Mouse (Mus musculus) MEL (cell line): ENCODE measurements around the gene Arhgef3. TPM values are rescaled to one million over a fixed set of nuclear protein-coding genes. Genes with fewer than 3 reads are reported as not detected.

Source experiments
- DNase-seq: peaks from one replicate; pipeline ENCODE4 v3.0.0; 2011; ENCODE audit warnings: low read depth, low spot score
- H3K27ac ChIP-seq: 2 replicates; pipeline ENCODE4 v1.5.1; 2012; ENCODE audit warnings: low read depth, mild to moderate bottlenecking, control low read depth, low read length, moderate library complexity; ENCODE audit not compliant: control insufficient read depth
- H3K27me3 ChIP-seq, 2 experiments: fragments of 150-350 bp in 1 of 2; sonication (generic) in 1 of 2; 2 replicates each; pipeline ENCODE4 v1.6.1; 2012; ENCODE audit warnings: low read length in 2 of 2, mild to moderate bottlenecking in 2 of 2, improper control_type of control experiment in 1 of 2, moderate library complexity in 1 of 2; ENCODE audit not compliant: insufficient read depth in 2 of 2, control insufficient read depth in 1 of 2
- H3K36me3 ChIP-seq, 2 experiments: 2 replicates each; pipeline ENCODE4 v1.6.1; 2012 to 2014; ENCODE audit warnings: low read length in 2 of 2, improper control_type of control experiment in 1 of 2, inconsistent platforms in 1 of 2, mild to moderate bottlenecking in 1 of 2; ENCODE audit not compliant: insufficient read depth in 2 of 2, control insufficient read depth in 1 of 2
- H3K4me1 ChIP-seq, 2 experiments: fragments of 150-350 bp in 1 of 2; sonication (generic) in 1 of 2; 2 replicates each; pipeline ENCODE4 v1.6.1; 2012; ENCODE audit warnings: low read length in 2 of 2, improper control_type of control experiment in 1 of 2, mild to moderate bottlenecking in 1 of 2; ENCODE audit not compliant: insufficient read depth in 2 of 2, control insufficient read depth in 1 of 2
- H3K4me3 ChIP-seq, 2 experiments: fragments of 150-350 bp in 1 of 2; sonication (generic) in 1 of 2; 2 replicates each; pipeline ENCODE4 v1.5.1; 2012; ENCODE audit warnings: low read depth in 2 of 2, low read length in 2 of 2, mild to moderate bottlenecking in 2 of 2, moderate library complexity in 2 of 2, control low read depth in 1 of 2, improper control_type of control experiment in 1 of 2; ENCODE audit not compliant: control insufficient read depth in 1 of 2, insufficient read depth in 1 of 2
- H3K79me2 ChIP-seq: 2 replicates; pipeline ENCODE4 v1.6.1; 2012; ENCODE audit warnings: mild to moderate bottlenecking, low read length, moderate library complexity; ENCODE audit not compliant: control insufficient read depth, poor library complexity, insufficient read depth
- H3K9ac ChIP-seq: 2 replicates; pipeline ENCODE4 v1.6.1; 2012; ENCODE audit warnings: low read depth, mild to moderate bottlenecking, control low read depth, low read length, moderate library complexity; ENCODE audit not compliant: control insufficient read depth, poor library complexity, severe bottlenecking
- H3K9me3 ChIP-seq: fragments of 150-350 bp; sonication (generic); replicated peaks from 2 replicates; pipeline ENCODE4 v1.6.1; 2012; ENCODE audit warnings: mild to moderate bottlenecking, low read length, improper control_type of control experiment, moderate library complexity; ENCODE audit not compliant: insufficient read depth
- EP300 ChIP-seq, 2 experiments: IDR thresholded peaks; 2 replicates each; pipeline ENCODE4 v1.6.1; 2011; ENCODE audit warnings: improper control_type of control experiment in 2 of 2, low read length in 2 of 2, low read depth in 1 of 2, mild to moderate bottlenecking in 1 of 2
- ETS1 ChIP-seq: IDR thresholded peaks from 2 replicates; pipeline ENCODE4 v1.6.1; 2012; ENCODE audit warnings: low read depth, mild to moderate bottlenecking, inconsistent platforms, low read length, improper control_type of control experiment, moderate library complexity
- GATA1 ChIP-seq: IDR thresholded peaks from 2 replicates; pipeline ENCODE4 v1.6.1; 2011; ENCODE audit warnings: low read depth, low read length, improper control_type of control experiment
- MXI1 ChIP-seq: IDR thresholded peaks from 2 replicates; pipeline ENCODE4 v1.6.1; 2011; ENCODE audit warnings: mild to moderate bottlenecking, low read depth, low read length, improper control_type of control experiment
- MYC ChIP-seq: IDR thresholded peaks from 2 replicates; pipeline ENCODE4 v1.6.1; 2011; ENCODE audit warnings: low read depth, mild to moderate bottlenecking, low read length, improper control_type of control experiment, moderate library complexity
- NELFE ChIP-seq: IDR thresholded peaks from 2 replicates; pipeline ENCODE4 v1.6.1; 2011; ENCODE audit warnings: low read depth, low read length, improper control_type of control experiment
- NRF1 ChIP-seq: IDR thresholded peaks from 2 replicates; pipeline ENCODE4 v1.6.1; 2014; ENCODE audit warnings: low read depth, mild to moderate bottlenecking, inconsistent platforms, low read length, improper control_type of control experiment, moderate library complexity; ENCODE audit not compliant: poor library complexity, insufficient read depth, severe bottlenecking
- POLR2AphosphoS2 ChIP-seq: IDR thresholded peaks from 2 replicates; pipeline ENCODE4 v1.6.1; 2011; ENCODE audit warnings: low read length, improper control_type of control experiment
- RCOR1 ChIP-seq: IDR thresholded peaks from 2 replicates; pipeline ENCODE4 v1.6.1; 2012; ENCODE audit warnings: low read depth, mild to moderate bottlenecking, inconsistent platforms, low read length, improper control_type of control experiment
- SIN3A ChIP-seq: IDR thresholded peaks from 2 replicates; pipeline ENCODE4 v1.6.1; 2012; ENCODE audit warnings: low read length, improper control_type of control experiment, inconsistent platforms
- SMC3 ChIP-seq: IDR thresholded peaks from 2 replicates; pipeline ENCODE4 v1.6.1; 2011; ENCODE audit warnings: low read depth, low read length, improper control_type of control experiment
- TAL1 ChIP-seq: IDR thresholded peaks from 2 replicates; pipeline ENCODE4 v1.6.1; 2012; ENCODE audit warnings: mild to moderate bottlenecking, inconsistent platforms, low read length, moderate library complexity, mixed read lengths
- TCF12 ChIP-seq: IDR thresholded peaks from 2 replicates; pipeline ENCODE4 v1.6.1; 2014; ENCODE audit warnings: low read depth, mild to moderate bottlenecking, inconsistent platforms, low read length, improper control_type of control experiment, moderate library complexity
- ZKSCAN1 ChIP-seq: IDR thresholded peaks from 2 replicates; pipeline ENCODE4 v1.6.1; 2012; ENCODE audit warnings: low read depth, mild to moderate bottlenecking, inconsistent platforms, low read length, improper control_type of control experiment, moderate library complexity
- ZMIZ1 ChIP-seq: IDR thresholded peaks from 2 replicates; pipeline ENCODE4 v1.6.1; 2012; ENCODE audit warnings: low read depth, mild to moderate bottlenecking, inconsistent platforms, low read length, improper control_type of control experiment, moderate library complexity
- ZNF384 ChIP-seq: IDR thresholded peaks from 2 replicates; pipeline ENCODE4 v1.6.1; 2012; ENCODE audit warnings: low read depth, mild to moderate bottlenecking, inconsistent platforms, low read length, improper control_type of control experiment
- polyA plus RNA-seq, 2 experiments: library from polyadenylated mRNA; stranded (reverse) in 1 of 2; unstranded in 1 of 2; fragments of >175 nt in 1 of 2; fragments of >200 nt in 1 of 2; gene quantifications; 2 replicates each; pipeline versions ENCODE4 v1.2.1 to v1.2.4; 2012; ENCODE audit warnings: low replicate concordance in 2 of 2, low read depth in 1 of 2; ENCODE audit not compliant: insufficient read length in 2 of 2, insufficient read depth in 1 of 2, missing spikeins in 1 of 2
- total RNA-seq: library from RNA; depleted of rRNA; stranded (reverse); fragments of 300-350 nt; gene quantifications from 2 replicates; pipeline ENCODE4 v1.2.3, GENCODE M21; 2012

The Arhgef3 gene
- total and polyA plus RNA-seq, 3 experiments = 2.1 to 2.7 TPM; not detected in 1

DNA sequence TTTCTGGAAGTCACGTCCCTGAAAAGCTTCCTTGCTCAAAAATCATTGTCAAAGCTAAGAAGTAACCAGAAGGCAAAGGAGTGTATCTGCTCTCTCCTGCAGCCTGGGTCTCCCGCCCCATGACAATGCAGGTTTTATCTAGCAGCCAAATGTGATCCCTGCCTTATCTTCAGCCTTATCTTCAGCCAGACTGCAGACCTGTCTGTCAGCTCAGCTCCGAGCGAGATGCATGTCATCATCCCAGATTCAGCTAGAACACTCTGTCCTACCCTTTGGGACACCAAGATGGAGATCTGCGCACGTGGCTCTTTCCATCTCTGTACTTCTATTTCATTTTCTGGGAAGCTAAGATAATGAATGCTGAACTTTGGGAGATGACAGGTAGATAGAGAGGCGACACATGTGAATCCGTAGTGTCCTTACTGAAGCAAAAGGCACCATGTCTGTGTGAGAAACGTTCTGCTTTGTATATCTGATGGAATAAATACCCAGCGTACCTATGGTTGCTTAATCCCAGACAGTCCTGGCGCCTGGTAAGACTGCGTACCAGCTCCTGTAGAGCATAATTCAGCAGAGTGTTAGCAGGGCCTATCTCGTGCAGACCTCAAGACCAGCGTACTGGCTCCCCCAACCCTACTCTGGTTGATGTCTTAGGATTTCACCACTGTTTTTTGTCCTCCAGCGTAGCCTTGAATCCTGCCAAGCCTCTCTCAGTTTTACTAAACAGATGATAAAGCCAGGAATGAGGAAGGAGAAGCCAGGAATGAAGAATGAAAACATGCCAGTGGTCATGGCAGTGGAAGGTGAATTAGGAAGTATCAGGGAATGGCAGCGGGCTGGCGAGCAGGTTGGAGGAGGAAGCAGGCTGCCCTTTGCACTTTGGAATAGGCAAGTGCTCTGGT, 235.4 kb downstream of the Arhgef3 start:
- DNase-seq = peak; percentile 68

DNA sequence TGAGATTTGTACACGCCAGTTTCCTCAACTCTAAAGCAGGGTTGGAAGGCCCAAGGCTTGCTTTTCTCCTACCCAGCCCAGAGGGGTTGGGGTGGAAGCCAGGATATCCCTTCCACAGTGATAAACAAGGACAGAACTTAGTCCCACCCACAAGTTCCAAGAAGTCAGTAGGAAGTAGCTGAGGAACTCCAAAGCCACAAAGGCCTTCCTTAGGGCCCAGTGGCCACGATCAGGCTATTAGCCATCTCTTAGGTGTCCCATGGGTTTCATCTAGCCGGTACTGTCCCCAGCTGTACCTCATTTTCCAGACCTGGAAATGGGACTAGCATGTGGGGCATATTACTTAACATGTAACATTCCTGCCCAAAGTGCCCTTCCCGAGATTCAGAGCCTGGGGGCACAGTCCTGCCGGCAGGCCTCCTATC, 236.4 kb downstream of the Arhgef3 start:
- TF ChIP-seq EP300 (IDR thresholded peaks at IDR 0.05; ENCODE audit: low read depth in 1 of 2, low read length in 2 of 2) (0 out of 4 replicates have a peak, but pooled peaks of 1 of the 2 experiments have one; percentile 26), ZKSCAN1 (no peak), NELFE (0 out of 2 replicates have a peak, but pooled peaks have one; percentile 3), ZMIZ1 (0 out of 2 replicates have a peak, but pooled peaks have one; percentile 14), SMC3 (no peak), NRF1 (no peak), ZNF384 (no peak)
- H3K9me3 ChIP-seq = no peaks in the 10 kb centered on the region
- H3K79me2 ChIP-seq = no peaks in the 10 kb centered on the region
- H3K27ac ChIP-seq = peak overlapping the region; percentile 93
- H3K4me3 ChIP-seq = peak overlapping the region in 1 of 2 experiments; percentile 15; a peak in 2 of 4 replicates
- no peaks in the 10 kb centered on the region for H3K27me3 ChIP-seq
- peaks cover 0 to 26% of the 10 kb centered on the region in 2 experiments; a peak in 2 of 4 replicates for H3K36me3 ChIP-seq
- peak overlapping the region; percentile 54 for H3K9ac ChIP-seq
- peaks cover 9 to 33% of the 10 kb centered on the region in 2 experiments for H3K4me1 ChIP-seq
- DNase-seq = peak; percentile 69

More for the DNA sequence above, 235.4 kb downstream of the Arhgef3 start:
- Histone ChIP-seq H3K27me3 (no peaks in the 10 kb centered on the region), H3K4me1 (peaks cover 11 to 40% of the 10 kb centered on the region in 2 experiments), H3K9me3 (no peaks in the 10 kb centered on the region), H3K36me3 (peaks cover 0 to 34% of the 10 kb centered on the region in 2 experiments; a peak in 2 of 4 replicates), H3K4me3 (peak overlapping the region in 1 of 2 experiments; percentile 1; a peak in 1 of 4 replicates), H3K79me2 (no peaks in the 10 kb centered on the region), H3K9ac (peak overlapping the region; percentile 54), H3K27ac (peak overlapping the region; percentile 93)
- TF ChIP-seq ETS1 (peak; percentile 87), EP300 (IDR thresholded peaks at IDR 0.05; ENCODE audit: low read depth in 1 of 2, low read length in 2 of 2) (peak; percentile 81 to 86), POLR2AphosphoS2 (no peak), TCF12 (peak; percentile 91), TAL1 (peak; percentile 55), SMC3 (no peak), RCOR1 (peak; percentile 78; the same call in 1 of the 2 replicates), SIN3A (peak; percentile 50; the same call in 1 of the 2 replicates), MXI1 (0 out of 2 replicates have a peak, but pooled peaks have one; percentile 16), MYC (peak; percentile 69), GATA1 (peak; percentile 94), ZKSCAN1 (no peak)
